Mouse (Mus musculus) MEL (cell line): ENCODE results near the gene Ggnbp2. TPM values are rescaled to one million over a fixed set of nuclear protein-coding genes. Genes with fewer than 3 reads are reported as not detected.
A peak's percentile ranks its signal among the peaks of the same experiment; 100 is the strongest.

ENCODE experiments used
- DNase-seq: peaks from one replicate; pipeline ENCODE4 v3.0.0; 2011; ENCODE audit warnings: low read depth, low spot score
- H3K27ac ChIP-seq: 2 replicates; pipeline ENCODE4 v1.5.1; 2012; ENCODE audit warnings: low read depth, mild to moderate bottlenecking, control low read depth, low read length, moderate library complexity; ENCODE audit not compliant: control insufficient read depth
- H3K27me3 ChIP-seq, 2 experiments: fragments of 150-350 bp in 1 of 2; sonication (generic) in 1 of 2; 2 replicates each; pipeline ENCODE4 v1.6.1; 2012; ENCODE audit warnings: low read length in 2 of 2, mild to moderate bottlenecking in 2 of 2, improper control_type of control experiment in 1 of 2, moderate library complexity in 1 of 2; ENCODE audit not compliant: insufficient read depth in 2 of 2, control insufficient read depth in 1 of 2
- H3K36me3 ChIP-seq, 2 experiments: 2 replicates each; pipeline ENCODE4 v1.6.1; 2012 to 2014; ENCODE audit warnings: low read length in 2 of 2, improper control_type of control experiment in 1 of 2, inconsistent platforms in 1 of 2, mild to moderate bottlenecking in 1 of 2; ENCODE audit not compliant: insufficient read depth in 2 of 2, control insufficient read depth in 1 of 2
- H3K4me1 ChIP-seq, 2 experiments: fragments of 150-350 bp in 1 of 2; sonication (generic) in 1 of 2; 2 replicates each; pipeline ENCODE4 v1.6.1; 2012; ENCODE audit warnings: low read length in 2 of 2, improper control_type of control experiment in 1 of 2, mild to moderate bottlenecking in 1 of 2; ENCODE audit not compliant: insufficient read depth in 2 of 2, control insufficient read depth in 1 of 2
- H3K4me3 ChIP-seq, 2 experiments: fragments of 150-350 bp in 1 of 2; sonication (generic) in 1 of 2; 2 replicates each; pipeline ENCODE4 v1.5.1; 2012; ENCODE audit warnings: low read depth in 2 of 2, low read length in 2 of 2, mild to moderate bottlenecking in 2 of 2, moderate library complexity in 2 of 2, control low read depth in 1 of 2, improper control_type of control experiment in 1 of 2; ENCODE audit not compliant: control insufficient read depth in 1 of 2, insufficient read depth in 1 of 2
- H3K79me2 ChIP-seq: 2 replicates; pipeline ENCODE4 v1.6.1; 2012; ENCODE audit warnings: mild to moderate bottlenecking, low read length, moderate library complexity; ENCODE audit not compliant: control insufficient read depth, poor library complexity, insufficient read depth
- H3K9ac ChIP-seq: 2 replicates; pipeline ENCODE4 v1.6.1; 2012; ENCODE audit warnings: low read depth, mild to moderate bottlenecking, control low read depth, low read length, moderate library complexity; ENCODE audit not compliant: control insufficient read depth, poor library complexity, severe bottlenecking
- H3K9me3 ChIP-seq: fragments of 150-350 bp; sonication (generic); replicated peaks from 2 replicates; pipeline ENCODE4 v1.6.1; 2012; ENCODE audit warnings: mild to moderate bottlenecking, low read length, improper control_type of control experiment, moderate library complexity; ENCODE audit not compliant: insufficient read depth
- BHLHE40 ChIP-seq: IDR thresholded peaks from 2 replicates; pipeline ENCODE4 v1.6.1; 2012; ENCODE audit warnings: low read depth, mild to moderate bottlenecking, inconsistent platforms, low read length, improper control_type of control experiment, borderline replicate concordance
- CHD1 ChIP-seq: IDR thresholded peaks from 2 replicates; pipeline ENCODE4 v1.6.1; 2012; ENCODE audit warnings: low read depth, mild to moderate bottlenecking, inconsistent platforms, low read length, improper control_type of control experiment
- CHD2 ChIP-seq: IDR thresholded peaks from 2 replicates; pipeline ENCODE4 v1.6.1; 2011; ENCODE audit warnings: low read length, improper control_type of control experiment
- CTCF ChIP-seq, 3 experiments: IDR thresholded peaks in 2 of 3; conservative IDR thresholded peaks in 1 of 3; 2 replicates each; pipeline ENCODE4 v1.5.1; 2011 to 2012; ENCODE audit warnings: low read length in 3 of 3, low read depth in 2 of 3, mild to moderate bottlenecking in 2 of 3, improper control_type of control experiment in 1 of 3, inconsistent platforms in 1 of 3, mixed read lengths in 1 of 3, moderate library complexity in 1 of 3; ENCODE audit not compliant: control insufficient read depth in 1 of 3, insufficient read depth in 1 of 3, poor library complexity in 1 of 3, severe bottlenecking in 1 of 3
- E2F4 ChIP-seq: IDR thresholded peaks from 2 replicates; pipeline ENCODE4 v1.6.1; 2011; ENCODE audit warnings: low read depth, low read length, improper control_type of control experiment, borderline replicate concordance
- ELF1 ChIP-seq: IDR thresholded peaks from 2 replicates; pipeline ENCODE4 v1.6.1; 2014; ENCODE audit warnings: low read depth, mild to moderate bottlenecking, inconsistent platforms, low read length, improper control_type of control experiment, moderate library complexity
- EP300 ChIP-seq, 2 experiments: IDR thresholded peaks; 2 replicates each; pipeline ENCODE4 v1.6.1; 2011; ENCODE audit warnings: improper control_type of control experiment in 2 of 2, low read length in 2 of 2, low read depth in 1 of 2, mild to moderate bottlenecking in 1 of 2
- ETS1 ChIP-seq: IDR thresholded peaks from 2 replicates; pipeline ENCODE4 v1.6.1; 2012; ENCODE audit warnings: low read depth, mild to moderate bottlenecking, inconsistent platforms, low read length, improper control_type of control experiment, moderate library complexity
- GABPA ChIP-seq: IDR thresholded peaks from 2 replicates; pipeline ENCODE4 v1.6.1; 2012; ENCODE audit warnings: low read depth, mild to moderate bottlenecking, inconsistent platforms, low read length, improper control_type of control experiment, moderate library complexity
- GATA1 ChIP-seq: IDR thresholded peaks from 2 replicates; pipeline ENCODE4 v1.6.1; 2011; ENCODE audit warnings: low read depth, low read length, improper control_type of control experiment
- HCFC1 ChIP-seq: IDR thresholded peaks from 2 replicates; pipeline ENCODE4 v1.6.1; 2012; ENCODE audit warnings: low read depth, mild to moderate bottlenecking, inconsistent platforms, low read length, improper control_type of control experiment, moderate library complexity
- JUND ChIP-seq: IDR thresholded peaks from 2 replicates; pipeline ENCODE4 v1.6.1; 2011; ENCODE audit warnings: low read depth, mild to moderate bottlenecking, improper control_type of control experiment, low read length
- KAT2A ChIP-seq: conservative IDR thresholded peaks from 2 replicates; pipeline ENCODE4 v1.6.1; 2012; ENCODE audit warnings: low read depth, low read length, improper control_type of control experiment, inconsistent platforms
- MAFK ChIP-seq: IDR thresholded peaks from 2 replicates; pipeline ENCODE4 v1.6.1; 2011; ENCODE audit warnings: low read depth, mild to moderate bottlenecking, low read length, improper control_type of control experiment, borderline replicate concordance
- MAX ChIP-seq: IDR thresholded peaks from 2 replicates; pipeline ENCODE4 v1.6.1; 2011; ENCODE audit warnings: low read length, improper control_type of control experiment
- MAZ ChIP-seq: IDR thresholded peaks from 2 replicates; pipeline ENCODE4 v1.6.1; 2012; ENCODE audit warnings: low read depth, mild to moderate bottlenecking, inconsistent platforms, low read length, improper control_type of control experiment
- MEF2A ChIP-seq: IDR thresholded peaks from 2 replicates; pipeline ENCODE4 v1.6.1; 2014; ENCODE audit warnings: low read depth, mild to moderate bottlenecking, inconsistent platforms, low read length, improper control_type of control experiment; ENCODE audit not compliant: poor library complexity, insufficient replicate concordance, severe bottlenecking; ENCODE audit errors: extremely low read depth
- MXI1 ChIP-seq: IDR thresholded peaks from 2 replicates; pipeline ENCODE4 v1.6.1; 2011; ENCODE audit warnings: mild to moderate bottlenecking, low read depth, low read length, improper control_type of control experiment
- MYB ChIP-seq: IDR thresholded peaks from 2 replicates; pipeline ENCODE4 v1.6.1; 2011; ENCODE audit warnings: mild to moderate bottlenecking, low read depth, low read length, improper control_type of control experiment
- NELFE ChIP-seq: IDR thresholded peaks from 2 replicates; pipeline ENCODE4 v1.6.1; 2011; ENCODE audit warnings: low read depth, low read length, improper control_type of control experiment
- NRF1 ChIP-seq: IDR thresholded peaks from 2 replicates; pipeline ENCODE4 v1.6.1; 2014; ENCODE audit warnings: low read depth, mild to moderate bottlenecking, inconsistent platforms, low read length, improper control_type of control experiment, moderate library complexity; ENCODE audit not compliant: poor library complexity, insufficient read depth, severe bottlenecking
- POLR2A ChIP-seq, 2 experiments: IDR thresholded peaks; 2 replicates each; pipeline ENCODE4 v1.6.1; 2011 to 2012; ENCODE audit warnings: low read length in 2 of 2, mild to moderate bottlenecking in 2 of 2, control low read depth in 1 of 2, improper control_type of control experiment in 1 of 2, low read depth in 1 of 2, moderate library complexity in 1 of 2; ENCODE audit not compliant: control insufficient read depth in 1 of 2, insufficient read depth in 1 of 2, poor library complexity in 1 of 2
- POLR2AphosphoS2 ChIP-seq: IDR thresholded peaks from 2 replicates; pipeline ENCODE4 v1.6.1; 2011; ENCODE audit warnings: low read length, improper control_type of control experiment
- POLR2AphosphoS5 ChIP-seq: IDR thresholded peaks from 2 replicates; pipeline ENCODE4 v1.6.1; 2012; ENCODE audit warnings: low read depth, borderline replicate concordance, mild to moderate bottlenecking, inconsistent platforms, low read length, moderate library complexity, mixed read lengths
- RAD21 ChIP-seq: IDR thresholded peaks from 2 replicates; pipeline ENCODE4 v1.6.1; 2011; ENCODE audit warnings: mild to moderate bottlenecking, low read depth, low read length, improper control_type of control experiment
- RCOR1 ChIP-seq: IDR thresholded peaks from 2 replicates; pipeline ENCODE4 v1.6.1; 2012; ENCODE audit warnings: low read depth, mild to moderate bottlenecking, inconsistent platforms, low read length, improper control_type of control experiment
- SIN3A ChIP-seq: IDR thresholded peaks from 2 replicates; pipeline ENCODE4 v1.6.1; 2012; ENCODE audit warnings: low read length, improper control_type of control experiment, inconsistent platforms
- TAL1 ChIP-seq: IDR thresholded peaks from 2 replicates; pipeline ENCODE4 v1.6.1; 2012; ENCODE audit warnings: mild to moderate bottlenecking, inconsistent platforms, low read length, moderate library complexity, mixed read lengths
- TBP ChIP-seq: IDR thresholded peaks from 2 replicates; pipeline ENCODE4 v1.8.0; 2011; ENCODE audit warnings: low read depth, low read length, improper control_type of control experiment
- TCF12 ChIP-seq: IDR thresholded peaks from 2 replicates; pipeline ENCODE4 v1.6.1; 2014; ENCODE audit warnings: low read depth, mild to moderate bottlenecking, inconsistent platforms, low read length, improper control_type of control experiment, moderate library complexity
- USF1 ChIP-seq: IDR thresholded peaks from 2 replicates; pipeline ENCODE4 v1.6.1; 2014; ENCODE audit warnings: low read depth, mild to moderate bottlenecking, inconsistent platforms, low read length, improper control_type of control experiment, moderate library complexity
- USF2 ChIP-seq, 2 experiments: IDR thresholded peaks; 2 replicates each; pipeline ENCODE4 v1.6.1; 2011 to 2012; ENCODE audit warnings: improper control_type of control experiment in 2 of 2, low read length in 2 of 2, borderline replicate concordance in 1 of 2, inconsistent platforms in 1 of 2, low read depth in 1 of 2, mild to moderate bottlenecking in 1 of 2; ENCODE audit not compliant: insufficient read depth in 1 of 2
- ZC3H11A ChIP-seq: IDR thresholded peaks from 2 replicates; pipeline ENCODE4 v1.6.1; 2012; ENCODE audit warnings: low read depth, mild to moderate bottlenecking, inconsistent platforms, low read length, improper control_type of control experiment
- ZMIZ1 ChIP-seq: IDR thresholded peaks from 2 replicates; pipeline ENCODE4 v1.6.1; 2012; ENCODE audit warnings: low read depth, mild to moderate bottlenecking, inconsistent platforms, low read length, improper control_type of control experiment, moderate library complexity
- ZNF384 ChIP-seq: IDR thresholded peaks from 2 replicates; pipeline ENCODE4 v1.6.1; 2012; ENCODE audit warnings: low read depth, mild to moderate bottlenecking, inconsistent platforms, low read length, improper control_type of control experiment
- polyA plus RNA-seq, 2 experiments: library from polyadenylated mRNA; stranded (reverse) in 1 of 2; unstranded in 1 of 2; fragments of >175 nt in 1 of 2; fragments of >200 nt in 1 of 2; gene quantifications; 2 replicates each; pipeline versions ENCODE4 v1.2.1 to v1.2.4; 2012; ENCODE audit warnings: low replicate concordance in 2 of 2, low read depth in 1 of 2; ENCODE audit not compliant: insufficient read length in 2 of 2, insufficient read depth in 1 of 2, missing spikeins in 1 of 2
- total RNA-seq: library from RNA; depleted of rRNA; stranded (reverse); fragments of 300-350 nt; gene quantifications from 2 replicates; pipeline ENCODE4 v1.2.3, GENCODE M21; 2012

Gene Ggnbp2
- total and polyA plus RNA-seq, 3 experiments, result 55.4 to 89.6 (median 83.0) TPM

DNA sequence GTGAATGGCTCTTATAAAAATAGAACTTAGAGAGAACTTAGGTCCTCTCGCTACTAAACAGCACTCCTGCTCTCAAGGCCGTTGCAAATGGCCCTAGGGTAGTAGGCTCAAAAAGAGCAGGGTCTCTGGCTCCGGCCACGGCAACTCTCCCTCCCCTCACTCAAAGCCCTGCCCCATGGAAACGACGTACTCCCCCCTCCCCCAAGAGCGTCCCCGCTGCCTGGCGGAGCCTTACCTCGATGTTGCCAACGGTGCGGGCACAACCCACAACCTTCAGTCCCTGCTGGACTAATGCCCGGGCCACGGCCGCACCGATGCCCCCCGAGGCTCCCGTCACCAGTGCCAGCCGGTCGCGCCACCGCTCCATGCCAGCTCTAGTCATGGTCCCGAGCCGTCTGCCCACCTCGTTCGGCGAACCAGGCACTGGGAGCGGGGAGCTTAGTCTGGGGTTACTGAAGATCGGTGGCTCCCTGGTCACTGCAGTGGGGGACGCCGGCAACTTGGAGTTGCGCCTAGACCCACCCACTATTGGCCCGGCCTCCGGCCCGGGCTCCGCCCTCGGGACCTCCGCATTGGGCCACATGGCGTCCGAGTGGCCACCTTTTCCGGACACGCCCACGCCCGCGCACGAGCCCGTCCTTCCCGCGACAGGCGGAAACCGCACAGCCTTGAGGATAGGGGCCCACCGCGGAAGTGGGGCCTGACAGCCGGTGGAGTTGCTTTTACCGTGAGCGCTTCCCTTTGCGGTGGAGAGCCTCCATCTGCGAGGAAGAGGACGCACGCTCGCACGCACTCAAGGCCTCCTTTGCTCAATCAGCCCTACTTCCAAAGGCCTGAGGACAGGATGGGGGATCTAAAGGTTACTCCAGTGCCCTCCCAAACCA is 41.9 kb downstream of the Ggnbp2 start, which contains the start of gene Dhrs11:
Gene Dhrs11, minus strand, starts transcription at position 479 of the 884 bp plus-strand sequence.
- no peaks in the 10 kb centered on the region for H3K9me3 ChIP-seq
- peak within 1 kb of the TSS; percentile 91 to 95 for H3K4me3 ChIP-seq
- DNase-seq, result peak; percentile 97
- peak within 1 kb of the TSS; percentile 95 for H3K9ac ChIP-seq
- peaks cover 16 to 44% of the 10 kb centered on the region in 2 experiments for H3K36me3 ChIP-seq
- H3K79me2 ChIP-seq, result peaks cover 31% of the 10 kb centered on the region
- no peaks in the 10 kb centered on the region for H3K27me3 ChIP-seq
- peaks cover 14 to 44% of the 10 kb centered on the region in 2 experiments for H3K4me1 ChIP-seq
- peak within 1 kb of the TSS; percentile 98 for H3K27ac ChIP-seq
- TF ChIP-seq MAFK (no peak), TAL1 (no peak), GABPA (no peak), MEF2A (no peak), EP300 (IDR thresholded peaks at IDR 0.05; ENCODE audit: low read depth in 1 of 2, low read length in 2 of 2) (peak in 1 of 2 experiments; percentile 59; a peak in 3 of 4 replicates), RCOR1 (no peak), KAT2A (no peak; the same call in 1 of the 2 replicates), NELFE (peak; percentile 81), TCF12 (peak; percentile 46; the same call in 1 of the 2 replicates), USF2 (IDR thresholded peaks at IDR 0.05; ENCODE audit: borderline replicate concordance in 1 of 2, insufficient read depth in 1 of 2, low read depth in 1 of 2, low read length in 2 of 2) (no peak), JUND (no peak), MXI1 (peak; percentile 85), CHD2 (peak; percentile 58; the same call in 1 of the 2 replicates), RAD21 (no peak), ETS1 (peak; percentile 69; the same call in 1 of the 2 replicates), BHLHE40 (peak; percentile 71), POLR2AphosphoS5 (no peak; the same call in 1 of the 2 replicates), ZMIZ1 (peak; percentile 97), CTCF (IDR thresholded peaks at IDR 0.05 in 2 of 3, conservative IDR thresholded peaks at IDR 0.05 in 1 of 3; ENCODE audit: control insufficient read depth in 1 of 3, insufficient read depth in 1 of 3, low read depth in 2 of 3, low read length in 3 of 3, poor library complexity in 1 of 3, severe bottlenecking in 1 of 3) (no peak), TBP (peak; percentile 76), HCFC1 (peak; percentile 83), SIN3A (peak; percentile 85; the same call in 1 of the 2 replicates), E2F4 (no peak), ZNF384 (no peak), ELF1 (peak; percentile 96), ZC3H11A (no peak), NRF1 (peak; percentile 60), POLR2AphosphoS2 (peak; percentile 96), POLR2A (IDR thresholded peaks at IDR 0.05; ENCODE audit: control insufficient read depth in 1 of 2, insufficient read depth in 1 of 2, low read depth in 1 of 2, low read length in 2 of 2, poor library complexity in 1 of 2) (peak; percentile 59 to 97; a peak in 3 of 4 replicates), MYB (no peak), GATA1 (no peak), USF1 (peak; percentile 81), CHD1 (no peak), MAX (peak; percentile 87), MAZ (peak; percentile 76)
